Mouse (Mus musculus) megakaryocyte, embryonic 14.5 days (primary cell): ENCODE data around the gene Exoc4. TPM values are rescaled to one million over a fixed set of nuclear protein-coding genes. Genes with fewer than 3 reads are reported as not detected.

Experiments used
- H3K27me3 ChIP-seq: replicated peaks from 2 replicates; pipeline ENCODE3; 2012; ENCODE audit warnings: inconsistent platforms
- H3K36me3 ChIP-seq: replicated peaks from 2 replicates; pipeline ENCODE3; 2012; ENCODE audit warnings: low read length, inconsistent platforms, mixed read lengths
- H3K4me1 ChIP-seq: 2 replicates; pipeline ENCODE4 v1.6.1; 2012; ENCODE audit warnings: inconsistent platforms
- H3K4me3 ChIP-seq: replicated peaks from 2 replicates; pipeline ENCODE3; 2012; ENCODE audit warnings: moderate library complexity, mild to moderate bottlenecking, inconsistent platforms
- H3K9me3 ChIP-seq: 2 replicates; pipeline ENCODE4 v1.6.1; 2012; ENCODE audit warnings: inconsistent platforms
- FLI1 ChIP-seq: IDR thresholded peaks from 2 replicates; pipeline ENCODE4 v1.6.1; 2012; ENCODE audit warnings: low read length, inconsistent platforms, mixed read lengths
- GATA1 ChIP-seq: IDR thresholded peaks from 3 replicates; pipeline ENCODE4 v1.6.1; 2012; ENCODE audit warnings: mixed read lengths, low read length, inconsistent platforms, borderline replicate concordance
- polyA plus RNA-seq: library from polyadenylated mRNA; stranded (reverse); fragments of >175 nt; gene quantifications from 2 replicates; pipeline ENCODE4 v1.2.3, GENCODE M21; 2012; ENCODE audit warnings: low replicate concordance; ENCODE audit not compliant: insufficient read depth

The Exoc4 gene
- polyA plus RNA-seq, 1 experiment: 8.4 TPM

DNA sequence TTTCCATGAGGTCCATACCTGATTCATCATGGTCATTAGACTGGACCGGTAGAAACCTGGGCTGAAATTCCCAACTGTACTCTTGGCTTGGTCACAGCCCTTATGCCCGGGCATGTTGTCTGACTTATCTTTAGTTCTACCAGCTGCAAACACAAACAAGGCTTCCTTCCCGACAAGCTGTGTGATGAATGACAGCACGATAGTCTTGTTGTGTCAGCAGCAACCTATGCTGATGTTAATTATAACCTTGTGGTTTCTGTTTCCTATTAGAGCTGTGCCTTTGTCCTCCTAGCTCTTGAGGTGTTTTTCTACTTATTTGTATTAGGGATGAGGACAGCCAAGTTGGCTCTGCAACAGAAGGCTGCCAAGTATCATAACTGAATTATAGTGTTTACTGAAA is 472.3 kb downstream of the Exoc4 start:
- no peak overlapping the region for H3K4me3 ChIP-seq
- H3K4me1 ChIP-seq: peaks cover 49% of the 10 kb centered on the region
- peaks cover 6% of the 10 kb centered on the region for H3K36me3 ChIP-seq

GRCm38 (mm10) chr6:33722811-33723210 is 473.9 kb downstream of the Exoc4 start:
- no peaks in the 10 kb centered on the region for H3K27me3 ChIP-seq
- H3K36me3 ChIP-seq: peaks cover 6% of the 10 kb centered on the region
- TF ChIP-seq GATA1: no peak
- TF ChIP-seq FLI1: no peak

More for the DNA sequence above, 472.3 kb downstream of the Exoc4 start:
- H3K9me3 ChIP-seq: no peaks in the 10 kb centered on the region
- TF ChIP-seq GATA1 (no peak), FLI1 (no peak)
- H3K27me3 ChIP-seq: no peaks in the 10 kb centered on the region

GRCm38 (mm10) chr6:33724596-33724995 is 475.7 kb downstream of the Exoc4 start:
- Histone ChIP-seq H3K4me1 (peaks cover 38% of the 10 kb centered on the region), H3K4me3 (no peak overlapping the region), H3K27me3 (no peaks in the 10 kb centered on the region), H3K36me3 (peaks cover 6% of the 10 kb centered on the region), H3K9me3 (no peaks in the 10 kb centered on the region)
- TF ChIP-seq FLI1 (no peak), GATA1 (no peak)

More at GRCm38 (mm10) chr6:33722811-33723210, 473.9 kb downstream of the Exoc4 start:
- H3K9me3 ChIP-seq: no peaks in the 10 kb centered on the region
- H3K4me1 ChIP-seq: peaks cover 44% of the 10 kb centered on the region
- H3K4me3 ChIP-seq: no peak overlapping the region

GRCm38 (mm10) chr6:33727271-33727670 is 478.4 kb downstream of the Exoc4 start:
- Histone ChIP-seq H3K4me1 (peaks cover 21% of the 10 kb centered on the region), H3K36me3 (no peaks in the 10 kb centered on the region), H3K27me3 (no peaks in the 10 kb centered on the region), H3K9me3 (no peaks in the 10 kb centered on the region), H3K4me3 (no peak overlapping the region)
- no peak for TF ChIP-seq GATA1
- no peak for TF ChIP-seq FLI1

DNA sequence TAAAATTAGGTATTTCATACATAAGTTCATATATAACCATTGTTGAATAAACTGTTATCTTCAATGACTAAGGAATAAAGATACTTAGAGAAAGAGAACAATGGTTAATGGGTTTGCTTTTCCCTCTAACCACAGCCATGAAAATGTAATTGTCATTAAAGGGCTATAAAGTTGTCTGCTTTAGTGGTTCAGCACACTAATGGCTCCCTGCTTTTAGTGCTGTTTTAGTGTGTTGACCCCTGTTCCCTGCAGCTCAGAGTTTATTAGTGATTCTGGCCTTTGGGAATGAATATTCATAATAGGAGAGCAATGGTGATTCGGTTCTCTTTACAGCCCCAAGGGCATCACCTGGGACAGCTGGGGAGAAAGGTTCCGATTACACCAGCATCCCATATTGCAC is 483.3 kb downstream of the Exoc4 start:
- Histone ChIP-seq H3K9me3 (no peaks in the 10 kb centered on the region), H3K4me1 (peaks cover 20% of the 10 kb centered on the region), H3K27me3 (no peaks in the 10 kb centered on the region), H3K4me3 (no peak overlapping the region), H3K36me3 (no peaks in the 10 kb centered on the region)
- TF ChIP-seq FLI1 (no peak), GATA1 (no peak)

- Histone ChIP-seq H3K27me3 (no peaks in the 10 kb centered on the region), H3K36me3 (no peaks in the 10 kb centered on the region), H3K4me3 (no peak overlapping the region), H3K9me3 (no peaks in the 10 kb centered on the region), H3K4me1 (peaks cover 16% of the 10 kb centered on the region)
- TF ChIP-seq GATA1 (no peak), FLI1 (no peak)
Measured at GRCm38 (mm10) chr6:33733602-33734001, 484.7 kb downstream of the Exoc4 start.

DNA sequence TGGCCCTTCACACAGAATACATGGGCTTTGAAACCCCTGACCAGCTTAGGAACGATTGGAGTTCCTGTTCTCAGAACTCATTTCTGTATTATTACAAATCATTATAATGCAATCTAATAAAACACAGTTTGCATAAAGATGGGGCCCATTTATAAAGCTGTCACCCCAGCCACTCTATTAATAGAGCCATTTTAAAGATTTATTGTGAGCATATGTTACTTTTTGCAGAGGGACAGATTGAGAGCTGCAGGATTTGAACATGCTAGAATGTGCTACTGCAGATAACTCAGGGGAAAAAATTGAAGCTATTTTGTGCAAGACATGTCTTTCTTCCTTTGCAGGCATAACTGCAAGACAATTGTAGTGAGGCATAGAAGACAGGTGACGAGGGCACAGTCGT is 485.1 kb downstream of the Exoc4 start:
- H3K36me3 ChIP-seq: no peaks in the 10 kb centered on the region
- no peaks in the 10 kb centered on the region for H3K27me3 ChIP-seq
- TF ChIP-seq FLI1: no peak
- no peak for TF ChIP-seq GATA1
- no peak overlapping the region for H3K4me3 ChIP-seq
- peaks cover 16% of the 10 kb centered on the region for H3K4me1 ChIP-seq
- H3K9me3 ChIP-seq: no peaks in the 10 kb centered on the region

- peaks cover 8% of the 10 kb centered on the region for H3K36me3 ChIP-seq
- no peak for TF ChIP-seq GATA1
- no peak for TF ChIP-seq FLI1
Measured at GRCm38 (mm10) chr6:33738857-33739291, 490.0 kb downstream of the Exoc4 start.

GRCm38 (mm10) chr6:33739304-33739703 is 490.4 kb downstream of the Exoc4 start:
- H3K27me3 ChIP-seq: no peaks in the 10 kb centered on the region
- peaks cover 17% of the 10 kb centered on the region; the same call in 1 of the 2 replicates for H3K9me3 ChIP-seq
- H3K4me1 ChIP-seq: peaks cover 4% of the 10 kb centered on the region
- peaks cover 8% of the 10 kb centered on the region for H3K36me3 ChIP-seq
- TF ChIP-seq FLI1: no peak
- TF ChIP-seq GATA1: no peak
- H3K4me3 ChIP-seq: no peak overlapping the region

More at GRCm38 (mm10) chr6:33738857-33739291, 490.0 kb downstream of the Exoc4 start:
- Histone ChIP-seq H3K9me3 (peaks cover 17% of the 10 kb centered on the region; the same call in 1 of the 2 replicates), H3K4me3 (no peak overlapping the region), H3K27me3 (no peaks in the 10 kb centered on the region), H3K4me1 (peaks cover 7% of the 10 kb centered on the region)

- Histone ChIP-seq H3K4me1 (peaks cover 8% of the 10 kb centered on the region; the same call in 1 of the 2 replicates), H3K9me3 (no peaks in the 10 kb centered on the region), H3K27me3 (no peaks in the 10 kb centered on the region), H3K4me3 (no peak overlapping the region), H3K36me3 (peaks cover 29% of the 10 kb centered on the region)
- no peak for TF ChIP-seq GATA1
- no peak for TF ChIP-seq FLI1
Measured at GRCm38 (mm10) chr6:33755976-33756375, 507.1 kb downstream of the Exoc4 start.
